Mouse (Mus musculus) midbrain, embryonic 14.5 days (tissue): ENCODE data around the gene Igfals. TPM values are rescaled to one million over a fixed set of nuclear protein-coding genes. Genes with fewer than 3 reads are reported as not detected.

ENCODE experiments used
- ATAC-seq: fragments of 200-750 bp; cut with Nextera tagmentation; 2 replicates; pipeline ENCODE4 v1.8.0; 2017; ENCODE audit warnings: moderate number of reproducible peaks, moderate library complexity; ENCODE audit not compliant: low FRiP score, low TSS enrichment
- DNase-seq: peaks from one replicate; pipeline ENCODE4 v3.0.0-alpha.2; 2015
- H3K27ac ChIP-seq: fragments of 300-500 bp; sonication (generic); replicated peaks from 2 replicates; pipeline ENCODE4 v1.5.1; 2014; ENCODE audit warnings: mild to moderate bottlenecking, low read depth, low read length, moderate library complexity
- H3K27me3 ChIP-seq: fragments of 300-500 bp; sonication (generic); 2 replicates; pipeline ENCODE4 v1.6.1; 2014; ENCODE audit warnings: low read length, control low read depth, mixed read lengths; ENCODE audit not compliant: control insufficient read depth, insufficient read depth
- H3K36me3 ChIP-seq: fragments of 300-500 bp; sonication (generic); 2 replicates; pipeline ENCODE4 v1.6.1; 2014; ENCODE audit warnings: low read length, control low read depth; ENCODE audit not compliant: control insufficient read depth, insufficient read depth
- H3K4me1 ChIP-seq: fragments of 300-500 bp; sonication (generic); 2 replicates; pipeline ENCODE4 v1.6.1; 2014; ENCODE audit warnings: mild to moderate bottlenecking, antibody characterized with exemption, low read length, control low read depth; ENCODE audit not compliant: control insufficient read depth, insufficient read depth
- H3K4me2 ChIP-seq: fragments of 300-500 bp; sonication (generic); 2 replicates; pipeline ENCODE4 v1.6.1; 2014; ENCODE audit warnings: mild to moderate bottlenecking, low read length, moderate library complexity
- H3K4me3 ChIP-seq: fragments of 300-500 bp; sonication (generic); replicated peaks from 2 replicates; pipeline ENCODE4 v1.5.1; 2014; ENCODE audit warnings: low read depth, low read length
- H3K9ac ChIP-seq: fragments of 300-500 bp; sonication (generic); replicated peaks from 2 replicates; pipeline ENCODE4 v1.6.1; 2014; ENCODE audit warnings: mild to moderate bottlenecking, low read length, moderate library complexity
- H3K9me3 ChIP-seq: fragments of 300-500 bp; sonication (generic); 2 replicates; pipeline ENCODE4 v1.6.1; 2016; ENCODE audit warnings: low read length, control low read depth, mixed read lengths; ENCODE audit not compliant: control insufficient read depth
- WGBS: fragments of 180-500 bp; shearing (Covaris S2); extraction: QIAGEN DNeasy Blood & Tissue Kit; methylation state at CpG from one replicate; pipeline ENCODE4 v1.1.7; 2014; 5-methylcytosine and 5-hydroxymethylcytosine counted together
- polyA plus RNA-seq: library from polyadenylated mRNA; unstranded; fragments of >200 nt; fragmentation: Nextera tagmentation; extraction: Ambion mirVana; gene quantifications from 2 replicates; pipeline ENCODE4 v1.2.1, GENCODE M21; 2014

Gene Igfals
- polyA plus RNA-seq, 1 experiment from 2014 or later, result not detected

DNA sequence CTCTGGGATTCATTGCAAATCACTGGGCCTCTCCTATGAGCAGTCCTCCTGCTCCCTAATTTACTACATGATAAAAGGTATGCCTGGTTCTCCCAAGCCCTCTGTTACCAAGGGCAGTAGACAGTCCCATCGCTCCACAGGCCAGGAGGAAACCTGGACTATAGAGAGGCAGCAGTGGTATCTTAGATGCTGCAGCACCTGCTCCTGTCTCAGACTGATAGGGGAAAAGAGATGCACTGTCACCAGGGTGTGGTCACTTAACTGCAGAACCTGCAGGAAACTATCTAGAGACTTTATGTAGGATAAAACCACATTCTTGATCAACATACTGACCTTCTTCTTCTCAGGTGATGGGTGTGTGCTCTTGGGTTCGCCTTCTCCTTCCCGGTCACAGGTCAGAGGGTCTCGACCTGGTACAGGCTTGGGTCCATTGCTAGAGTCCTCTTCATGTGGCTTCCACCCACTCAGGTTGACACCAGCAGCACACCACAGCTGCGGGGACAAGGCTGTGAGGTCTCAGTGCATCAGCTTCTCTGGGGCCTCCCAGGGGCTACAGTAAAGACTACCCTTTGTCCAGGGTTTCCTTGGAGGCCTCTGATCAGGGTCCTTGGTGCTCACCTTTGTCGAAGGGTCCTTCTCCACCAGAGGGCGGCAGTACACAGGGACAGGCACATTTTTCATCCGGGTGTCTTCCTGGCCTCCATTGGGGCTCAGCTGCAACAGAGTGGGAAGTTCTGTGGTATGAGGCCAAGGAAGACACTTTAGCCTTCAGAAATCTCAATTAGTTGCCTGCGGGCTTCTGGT lies 37.1 kb downstream of the Igfals start:
- H3K36me3 ChIP-seq, result peaks cover 100% of the 10 kb centered on the region
- no peak overlapping the region for H3K9ac ChIP-seq
- no peak overlapping the region for H3K4me3 ChIP-seq
- ATAC-seq (no peak), DNase-seq (peak; percentile 24)
- H3K9me3 ChIP-seq, result no peaks in the 10 kb centered on the region
- 73% methylated on average over 9 of the region's 9 CpGs for WGBS
- H3K27me3 ChIP-seq, result no peaks in the 10 kb centered on the region
- peaks cover 1% of the 10 kb centered on the region; the same call in 1 of the 2 replicates for H3K4me1 ChIP-seq
- H3K4me2 ChIP-seq, result no peak overlapping the region
- no peak overlapping the region for H3K27ac ChIP-seq

DNA sequence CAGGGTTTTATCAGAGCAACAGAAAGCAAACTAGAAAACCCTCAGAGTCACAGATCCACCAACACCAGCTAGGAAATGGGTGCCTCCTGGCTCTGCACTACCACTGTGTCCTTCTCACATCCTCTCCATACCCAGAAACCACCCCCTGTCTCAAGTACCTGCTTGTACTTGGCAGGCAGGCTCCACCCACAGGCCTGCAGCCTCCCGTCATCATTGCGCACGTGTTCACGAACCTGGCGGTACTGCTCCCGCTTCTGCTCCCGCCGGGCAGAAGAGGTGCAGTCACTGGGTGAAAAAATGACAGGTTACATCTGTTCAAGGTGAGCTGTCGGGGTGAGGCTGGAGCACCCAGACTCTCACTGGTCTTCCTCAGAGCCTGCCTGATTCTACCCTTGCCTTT lies 38.0 kb downstream of the Igfals start:
- Histone ChIP-seq H3K4me3 (no peak overlapping the region), H3K36me3 (peaks cover 100% of the 10 kb centered on the region), H3K27ac (no peak overlapping the region), H3K9ac (no peak overlapping the region), H3K4me2 (no peak overlapping the region), H3K4me1 (no peaks in the 10 kb centered on the region), H3K27me3 (no peaks in the 10 kb centered on the region), H3K9me3 (no peaks in the 10 kb centered on the region)
- ATAC-seq (no peak), DNase-seq (no peak)
- WGBS, result 96% methylated on average over 9 of the region's 9 CpGs

DNA sequence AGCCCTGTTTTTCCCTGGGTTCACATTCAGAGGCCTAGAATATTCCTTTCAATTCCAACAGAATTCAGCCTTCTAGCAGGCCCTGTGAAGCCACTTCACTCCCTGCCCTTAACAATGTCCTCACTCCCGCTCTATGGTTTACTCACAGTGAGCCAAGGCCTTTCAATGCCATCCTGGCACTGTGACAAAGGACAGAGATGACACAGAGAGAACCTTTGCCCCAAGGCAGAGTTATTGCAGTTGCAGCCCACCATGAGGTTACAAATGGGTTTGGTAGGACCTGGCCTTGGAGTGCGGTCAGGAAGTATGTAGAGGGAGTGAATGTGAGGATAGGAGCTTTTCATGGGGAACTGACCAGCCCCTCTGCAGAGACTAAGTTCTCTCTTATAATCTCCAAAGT lies 41.8 kb downstream of the Igfals start:
- Histone ChIP-seq H3K4me3 (no peak overlapping the region), H3K27ac (no peak overlapping the region), H3K9me3 (no peaks in the 10 kb centered on the region), H3K36me3 (peaks cover 100% of the 10 kb centered on the region), H3K4me2 (no peak overlapping the region), H3K27me3 (no peaks in the 10 kb centered on the region), H3K9ac (no peak overlapping the region), H3K4me1 (no peaks in the 10 kb centered on the region)
- DNase-seq (no peak), ATAC-seq (no peak)
- 98% methylated on average over 2 of the region's 2 CpGs for WGBS

DNA sequence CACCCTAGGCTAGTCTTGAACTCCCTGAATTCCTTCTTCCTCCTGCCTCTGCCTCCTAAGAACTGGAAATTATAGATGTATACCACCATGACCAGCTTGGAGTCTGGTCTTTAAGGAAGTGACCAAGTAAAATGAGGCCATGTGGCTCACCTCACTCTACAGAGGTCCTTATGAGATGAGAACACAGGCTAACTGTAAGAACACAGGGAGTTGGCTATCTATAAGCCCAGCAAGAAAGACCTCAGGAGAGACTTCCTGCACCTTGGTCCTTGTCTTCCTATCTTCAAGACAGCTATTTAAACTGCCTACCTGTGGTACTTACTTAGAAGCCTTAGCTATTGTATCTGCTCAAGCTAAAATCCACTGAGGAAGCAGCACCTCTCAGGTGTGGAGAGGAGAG lies 48.2 kb downstream of the Igfals start:
- H3K9me3 ChIP-seq, result no peaks in the 10 kb centered on the region
- H3K4me3 ChIP-seq, result no peak overlapping the region
- no peak overlapping the region for H3K9ac ChIP-seq
- ATAC-seq (no peak), DNase-seq (no peak)
- H3K27ac ChIP-seq, result no peak overlapping the region
- peaks cover 98% of the 10 kb centered on the region for H3K36me3 ChIP-seq
- H3K27me3 ChIP-seq, result no peaks in the 10 kb centered on the region
- no peaks in the 10 kb centered on the region for H3K4me1 ChIP-seq
- H3K4me2 ChIP-seq, result no peak overlapping the region

DNA sequence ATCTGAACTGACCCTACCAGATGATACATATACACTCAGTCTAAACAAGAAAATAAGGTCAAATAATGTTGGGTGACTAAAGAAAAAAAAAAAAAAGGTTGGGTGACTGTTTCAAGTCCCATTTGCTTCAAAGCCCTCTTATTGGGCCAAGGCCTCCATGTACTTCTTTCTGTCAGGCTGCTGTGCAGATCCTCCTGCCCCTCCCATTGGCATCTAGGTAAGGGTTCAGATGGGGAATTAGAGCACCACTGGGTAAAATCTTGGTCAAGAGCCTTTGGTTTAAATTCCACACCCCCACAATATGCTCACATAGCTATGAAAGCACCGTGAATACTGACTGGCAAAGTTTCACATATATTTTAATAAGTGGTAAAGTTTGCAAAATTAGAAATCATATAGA lies 57.4 kb downstream of the Igfals start:
- WGBS, result 100% methylated on average over 1 of the region's 1 CpGs
- H3K4me1 ChIP-seq, result no peaks in the 10 kb centered on the region
- no peak overlapping the region for H3K4me3 ChIP-seq
- DNase-seq (no peak), ATAC-seq (no peak)
- H3K27ac ChIP-seq, result no peak overlapping the region
- H3K4me2 ChIP-seq, result no peak overlapping the region
- no peak overlapping the region for H3K9ac ChIP-seq
- no peaks in the 10 kb centered on the region for H3K9me3 ChIP-seq
- H3K27me3 ChIP-seq, result no peaks in the 10 kb centered on the region
- H3K36me3 ChIP-seq, result peaks cover 98% of the 10 kb centered on the region

DNA sequence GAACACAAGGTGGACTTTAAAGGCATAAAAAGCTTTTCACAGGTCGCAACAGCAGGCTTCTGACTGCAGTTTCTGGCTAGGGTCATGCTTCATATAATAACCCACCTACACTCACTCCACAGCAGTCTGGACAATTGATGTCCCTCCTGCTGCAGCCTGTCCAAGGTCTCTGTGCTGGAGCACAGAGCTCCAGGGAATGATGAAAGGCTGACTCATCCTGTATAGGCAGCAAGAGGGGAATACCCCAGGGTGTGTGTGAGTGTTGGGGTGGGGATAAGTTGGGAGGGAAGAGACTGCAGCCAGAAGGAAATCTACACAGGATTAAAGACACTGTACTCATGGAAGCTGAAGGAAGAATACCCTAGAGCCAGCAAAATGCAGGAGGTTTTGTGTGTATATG lies 63.7 kb downstream of the Igfals start:
- no peak for ATAC-seq
- H3K9ac ChIP-seq, result no peak overlapping the region
- H3K9me3 ChIP-seq, result no peaks in the 10 kb centered on the region
- 91% methylated on average over 1 of the region's 1 CpGs for WGBS
- peaks cover 48% of the 10 kb centered on the region for H3K36me3 ChIP-seq
- H3K4me1 ChIP-seq, result peaks cover 5% of the 10 kb centered on the region; the same call in 1 of the 2 replicates
- no peak overlapping the region for H3K4me2 ChIP-seq
- DNase-seq, result no peak
- no peaks in the 10 kb centered on the region for H3K27me3 ChIP-seq
- no peak overlapping the region for H3K27ac ChIP-seq
- H3K4me3 ChIP-seq, result no peak overlapping the region

Other genes starting within 250 kb of the Igfals start
- 79.5 and 89.5 TPM in 2 replicates for gene Tsc2, start 233.4 kb upstream of the Igfals start, polyA plus RNA-seq
- gene Nthl1, start 233.3 kb upstream of the Igfals start, polyA plus RNA-seq, result 6.5 and 8.9 TPM in 2 replicates
- gene Slc9a3r2, start 215.7 kb upstream of the Igfals start, polyA plus RNA-seq, result 36.7 and 39.2 TPM in 2 replicates
- gene Npw, start 207.5 kb upstream of the Igfals start, polyA plus RNA-seq, result not detected in 2 replicates
- 22.8 and 24.5 TPM in 2 replicates for gene Zfp598, start 196.3 kb upstream of the Igfals start, polyA plus RNA-seq
- 147 and 169 TPM in 2 replicates for gene Syngr3, start 176.0 kb upstream of the Igfals start, polyA plus RNA-seq
- 35.9 and 38.3 TPM in 2 replicates for gene Gfer, start 169.8 kb upstream of the Igfals start, polyA plus RNA-seq
- gene Noxo1, start 169.8 kb upstream of the Igfals start, polyA plus RNA-seq, result 1.8 and 1.9 TPM in 2 replicates
- 68.0 and 73.0 TPM in 2 replicates for gene Tbl3, start 158.3 kb upstream of the Igfals start, polyA plus RNA-seq
- 0.32 TPM in 1 of 2 replicates, not detected in the other for gene Rnf151, start 147.9 kb upstream of the Igfals start, polyA plus RNA-seq
- 814 and 824 TPM in 2 replicates for gene Rps2, start 147.9 kb upstream of the Igfals start, polyA plus RNA-seq
- gene Ndufb10, start 141.5 kb upstream of the Igfals start, polyA plus RNA-seq, result 282 and 319 TPM in 2 replicates
- not detected in 2 replicates for gene Rpl3l, start 138.2 kb upstream of the Igfals start, polyA plus RNA-seq
- gene Msrb1, start 129.4 kb upstream of the Igfals start, polyA plus RNA-seq, result 19.7 and 20.1 TPM in 2 replicates
- not detected in 2 replicates for gene Hs3st6, start 113.0 kb upstream of the Igfals start, polyA plus RNA-seq
- gene Meiob, start 61.7 kb upstream of the Igfals start, polyA plus RNA-seq, result not detected in 2 replicates
- 55.4 and 71.0 TPM in 2 replicates for gene Hagh, start 25.9 kb upstream of the Igfals start, polyA plus RNA-seq
- gene Fahd1, start 15.6 kb upstream of the Igfals start, polyA plus RNA-seq, result 18.0 and 18.9 TPM in 2 replicates
- gene Nubp2, start 20.4 kb downstream of the Igfals start, polyA plus RNA-seq, result 70.4 and 73.3 TPM in 2 replicates
- gene Spsb3, start 20.6 kb downstream of the Igfals start, polyA plus RNA-seq, result 77.3 and 93.2 TPM in 2 replicates
- 21.6 and 26.9 TPM in 2 replicates for gene Eme2, start 29.1 kb downstream of the Igfals start, polyA plus RNA-seq
- 74.7 and 86.7 TPM in 2 replicates for gene Mrps34, start 29.1 kb downstream of the Igfals start, polyA plus RNA-seq
- gene Nme3, start 30.5 kb downstream of the Igfals start, polyA plus RNA-seq, result 77.4 and 112 TPM in 2 replicates
- 83.3 and 86.1 TPM in 2 replicates for gene Mapk8ip3, start 71.0 kb downstream of the Igfals start, polyA plus RNA-seq
- 66.9 and 71.0 TPM in 2 replicates for gene Jpt2, start 94.7 kb downstream of the Igfals start, polyA plus RNA-seq
- gene Cramp1l, start 149.8 kb downstream of the Igfals start, polyA plus RNA-seq, result 6.7 and 9.2 TPM in 2 replicates
- gene Ift140, start 150.1 kb downstream of the Igfals start, polyA plus RNA-seq, result 16.6 and 17.3 TPM in 2 replicates
- gene Tmem204, start 217.6 kb downstream of the Igfals start, polyA plus RNA-seq, result 6.5 and 10.8 TPM in 2 replicates
- 34.1 and 34.4 TPM in 2 replicates for gene Telo2, start 250.0 kb downstream of the Igfals start, polyA plus RNA-seq